Mouse (Mus musculus): ENCODE results near the gene Plac1.
"Not testable (repeated sequence)": the region's sequence is repeated elsewhere in the genome, so short reads cannot be mapped to it uniquely, and the experiment has no call there.

- not testable (repeated sequence) for TF ChIP-seq CTCF, POLR2A (IDR thresholded peaks at IDR 0.05; ENCODE audit: extremely low read depth, insufficient read depth, low read length)
These were observed 215.6 kb downstream of the Plac1 start for GRCm38 (mm10) chrX:53024268-53024667.

All from cortical plate, adult 2 months (tissue).